Mouse (Mus musculus): ENCODE results near the gene Noa1. TPM values are rescaled to one million over a fixed set of nuclear protein-coding genes. Genes with fewer than 3 reads are reported as not detected.

The Noa1 gene
- total and polyA plus RNA-seq, 2 experiments from 2014 or later: 18.0 to 35.0 TPM

GRCm38 (mm10) chr5:77254402-77254801 is 55.5 kb downstream of the Noa1 start:
- Histone ChIP-seq H3K4me3 (ENCODE audit: low read depth, low read length) (no peak overlapping the region), H3K27me3 (ENCODE audit: insufficient read depth, low read length) (no peaks in the 10 kb centered on the region), H3K4me2 (ENCODE audit: low read depth, low read length, poor library complexity, severe bottlenecking) (no peak overlapping the region), H3K9me3 (ENCODE audit: low read length) (no peaks in the 10 kb centered on the region), H3K4me1 (ENCODE audit: insufficient read depth, low read length) (no peaks in the 10 kb centered on the region), H3K36me3 (ENCODE audit: insufficient read depth, low read length) (no peaks in the 10 kb centered on the region), H3K9ac (replicated peaks; ENCODE audit: low read length, poor library complexity, severe bottlenecking) (no peak overlapping the region), H3K27ac (ENCODE audit: low read depth, low read length) (no peak overlapping the region)
- TF ChIP-seq CTCF (IDR thresholded peaks at IDR 0.05): no peak
- DNase-seq (ENCODE audit: low spot score): no peak
- ATAC-seq (ENCODE audit: low FRiP score): no peak
- whole genome bisulfite sequencing: 68% methylated on average over 3 of the region's 3 CpGs

GRCm38 (mm10) chr5:77253154-77253553 is 56.7 kb downstream of the Noa1 start:
- 74% methylated on average over 1 of the region's 1 CpGs for WGBS

GRCm38 (mm10) chr5:77252115-77252827 is 57.6 kb downstream of the Noa1 start:
- Histone ChIP-seq H3K4me3 (ENCODE audit: low read depth, low read length) (no peak overlapping the region), H3K27ac (ENCODE audit: low read depth, low read length) (no peak overlapping the region), H3K4me2 (ENCODE audit: low read depth, low read length, poor library complexity, severe bottlenecking) (no peak overlapping the region), H3K9me3 (ENCODE audit: low read length) (no peaks in the 10 kb centered on the region), H3K27me3 (ENCODE audit: insufficient read depth, low read length) (no peaks in the 10 kb centered on the region), H3K36me3 (ENCODE audit: insufficient read depth, low read length) (no peaks in the 10 kb centered on the region), H3K4me1 (ENCODE audit: insufficient read depth, low read length) (no peaks in the 10 kb centered on the region), H3K9ac (replicated peaks; ENCODE audit: low read length, poor library complexity, severe bottlenecking) (no peak overlapping the region)
- no peak for ATAC-seq (ENCODE audit: low FRiP score)
- no peak for TF ChIP-seq CTCF (IDR thresholded peaks at IDR 0.05)
- 58% methylated on average over 8 of the region's 8 CpGs for WGBS
- DNase-seq (ENCODE audit: low spot score): no peak

More at GRCm38 (mm10) chr5:77253154-77253553, 56.7 kb downstream of the Noa1 start:
- ATAC-seq (ENCODE audit: low FRiP score): no peak
- no peak overlapping the region for H3K4me3 ChIP-seq (ENCODE audit: low read depth, low read length)
- H3K27ac ChIP-seq (ENCODE audit: low read depth, low read length): no peak overlapping the region
- no peaks in the 10 kb centered on the region for H3K9me3 ChIP-seq (ENCODE audit: low read length)
- no peak overlapping the region for H3K9ac ChIP-seq (replicated peaks; ENCODE audit: low read length, poor library complexity, severe bottlenecking)
- H3K27me3 ChIP-seq (ENCODE audit: insufficient read depth, low read length): no peaks in the 10 kb centered on the region
- DNase-seq (ENCODE audit: low spot score): no peak
- H3K4me2 ChIP-seq (ENCODE audit: low read depth, low read length, poor library complexity, severe bottlenecking): no peak overlapping the region
- TF ChIP-seq CTCF (IDR thresholded peaks at IDR 0.05): no peak
- H3K36me3 ChIP-seq (ENCODE audit: insufficient read depth, low read length): no peaks in the 10 kb centered on the region
- H3K4me1 ChIP-seq (ENCODE audit: insufficient read depth, low read length): no peaks in the 10 kb centered on the region

GRCm38 (mm10) chr5:77251656-77252055 is 58.2 kb downstream of the Noa1 start:
- no peak overlapping the region for H3K4me2 ChIP-seq (ENCODE audit: low read depth, low read length, poor library complexity, severe bottlenecking)
- H3K4me3 ChIP-seq (ENCODE audit: low read depth, low read length): no peak overlapping the region
- DNase-seq (ENCODE audit: low spot score) (no peak), ATAC-seq (ENCODE audit: low FRiP score) (no peak)
- no peak overlapping the region for H3K9ac ChIP-seq (replicated peaks; ENCODE audit: low read length, poor library complexity, severe bottlenecking)
- no peaks in the 10 kb centered on the region for H3K4me1 ChIP-seq (ENCODE audit: insufficient read depth, low read length)
- 43% methylated on average over 5 of the region's 5 CpGs for WGBS
- no peak overlapping the region for H3K27ac ChIP-seq (ENCODE audit: low read depth, low read length)
- H3K9me3 ChIP-seq (ENCODE audit: low read length): no peaks in the 10 kb centered on the region
- H3K27me3 ChIP-seq (ENCODE audit: insufficient read depth, low read length): no peaks in the 10 kb centered on the region
- no peak for TF ChIP-seq CTCF (IDR thresholded peaks at IDR 0.05)
- no peaks in the 10 kb centered on the region for H3K36me3 ChIP-seq (ENCODE audit: insufficient read depth, low read length)

GRCm38 (mm10) chr5:77250083-77250482 is 59.8 kb downstream of the Noa1 start:
- Histone ChIP-seq H3K4me1 (ENCODE audit: insufficient read depth, low read length) (peaks cover 3% of the 10 kb centered on the region; the same call in 1 of the 2 replicates), H3K4me3 (ENCODE audit: low read depth, low read length) (no peak overlapping the region), H3K9ac (replicated peaks; ENCODE audit: low read length, poor library complexity, severe bottlenecking) (no peak overlapping the region), H3K9me3 (ENCODE audit: low read length) (no peaks in the 10 kb centered on the region), H3K27me3 (ENCODE audit: insufficient read depth, low read length) (no peaks in the 10 kb centered on the region), H3K36me3 (ENCODE audit: insufficient read depth, low read length) (no peaks in the 10 kb centered on the region), H3K4me2 (ENCODE audit: low read depth, low read length, poor library complexity, severe bottlenecking) (no peak overlapping the region), H3K27ac (ENCODE audit: low read depth, low read length) (no peak overlapping the region)
- no peak for DNase-seq (ENCODE audit: low spot score)
- 70% methylated on average over 9 of the region's 9 CpGs for WGBS
- no peak for TF ChIP-seq CTCF (IDR thresholded peaks at IDR 0.05)
- ATAC-seq (ENCODE audit: low FRiP score): no peak

Data from midbrain, postnatal 0 days (tissue).